Mouse (Mus musculus) neutrophil, adult 5-6 weeks (primary cell): ENCODE measurements at regions not wholly inside any gene's neighbourhood (a gene's known extent, or its start where the extent isn't known, plus 50 kb on each side); places are given as distances from the start of the nearest gene placed in this dataset.

Experiments used
- ATAC-seq: fragments of 151-379, 151-347 bp; 2 replicates; pipeline ENCODE4 v1.8.0; 2017; ENCODE audit warnings: mild to moderate bottlenecking, moderate TSS enrichment; ENCODE audit not compliant: insufficient number of reproducible peaks, poor library complexity, low FRiP score, severe bottlenecking; ENCODE audit errors: extremely low read depth

DNA sequence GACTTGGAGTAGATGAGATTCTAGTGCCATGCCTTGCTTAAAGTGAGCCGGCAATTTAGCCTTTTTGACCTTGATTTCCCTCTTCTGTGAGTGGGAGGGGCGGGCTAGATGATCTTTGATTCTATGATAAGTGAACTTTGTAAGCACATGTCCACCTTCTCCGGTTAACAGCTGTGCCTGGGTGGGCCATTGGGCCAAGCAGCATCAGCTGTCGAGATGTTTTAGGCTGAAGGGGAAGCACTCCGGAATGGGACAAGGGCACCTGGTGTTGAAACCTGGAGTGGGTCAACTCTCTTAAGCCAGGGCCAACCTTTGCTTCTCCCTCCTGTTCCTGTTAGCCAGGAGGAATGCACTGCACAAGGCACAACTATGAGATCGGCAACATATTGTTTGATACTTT, 239.5 kb upstream of the Map3k1 start:
- no peak for ATAC-seq

- no peak for ATAC-seq
Observed at GRCm38 (mm10) chr13:112050892-112051291, 237.4 kb upstream of the Ankrd55 start.

- ATAC-seq, result no peak
Observed at GRCm38 (mm10) chr13:112052011-112052410, 236.2 kb upstream of the Ankrd55 start.

DNA sequence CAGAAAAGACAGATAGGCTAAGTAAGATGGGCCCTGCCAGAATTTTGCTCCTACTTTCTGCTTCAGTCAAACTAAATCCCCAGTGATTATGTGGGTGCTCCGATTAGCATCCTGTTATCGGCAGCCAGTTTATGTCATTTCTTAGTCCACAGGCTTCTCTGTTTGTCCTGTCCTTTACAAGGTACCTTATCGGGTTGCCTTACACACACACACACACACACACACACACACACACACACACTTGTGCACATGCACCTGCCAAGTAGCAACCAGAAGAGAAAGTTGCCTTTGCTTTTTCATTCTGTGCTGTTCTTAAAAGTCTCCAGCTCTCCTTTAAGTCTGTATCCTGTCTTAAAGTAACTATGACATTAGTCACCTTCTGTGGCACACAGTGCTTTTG, 235.8 kb upstream of the Ankrd55 start:
- no peak for ATAC-seq

DNA sequence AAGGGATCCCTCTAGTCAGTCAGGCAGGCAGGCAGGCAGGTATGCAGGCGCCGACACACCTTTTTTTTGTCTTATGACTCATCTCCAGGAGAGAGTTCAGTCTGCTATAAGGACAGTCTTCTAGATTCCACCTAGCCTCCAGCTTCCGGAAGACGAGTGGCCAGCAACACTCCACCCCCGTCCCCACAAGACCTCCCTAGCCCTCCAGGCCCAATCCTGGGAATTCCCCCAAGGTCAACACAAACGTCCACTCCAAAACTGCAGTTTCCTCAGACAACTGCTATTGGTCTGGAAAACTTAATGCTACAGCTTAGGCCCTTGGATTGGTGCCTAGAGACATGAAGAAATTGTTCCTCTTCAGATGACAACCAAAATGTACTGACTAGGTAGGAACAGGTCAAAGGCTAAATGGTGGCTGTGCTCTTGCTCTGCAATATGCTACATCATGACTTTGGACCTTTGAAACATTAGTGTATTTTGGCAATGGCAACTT, 233.3 kb upstream of the Ankrd55 start:
- ATAC-seq, result no peak

DNA sequence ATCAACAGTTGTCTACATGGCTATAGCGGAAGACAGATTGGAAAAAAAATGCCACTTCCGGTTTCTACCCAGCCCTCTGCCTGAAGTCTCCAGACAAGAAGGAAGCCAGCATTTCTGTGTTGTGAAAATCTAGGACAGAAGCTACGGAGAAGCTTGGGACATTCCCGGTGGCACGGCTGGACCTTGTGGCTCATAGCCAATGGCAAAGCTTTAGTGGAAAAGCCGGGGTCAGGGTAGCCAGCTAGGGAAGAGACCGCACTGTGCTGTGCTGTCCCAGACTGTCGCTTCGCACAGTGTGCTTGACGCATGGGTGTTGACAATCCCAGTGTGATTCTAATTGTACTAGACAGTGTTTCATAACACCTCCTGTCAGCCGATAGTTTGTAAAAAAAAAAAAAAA, 230.0 kb upstream of the Ankrd55 start:
- no peak for ATAC-seq

DNA sequence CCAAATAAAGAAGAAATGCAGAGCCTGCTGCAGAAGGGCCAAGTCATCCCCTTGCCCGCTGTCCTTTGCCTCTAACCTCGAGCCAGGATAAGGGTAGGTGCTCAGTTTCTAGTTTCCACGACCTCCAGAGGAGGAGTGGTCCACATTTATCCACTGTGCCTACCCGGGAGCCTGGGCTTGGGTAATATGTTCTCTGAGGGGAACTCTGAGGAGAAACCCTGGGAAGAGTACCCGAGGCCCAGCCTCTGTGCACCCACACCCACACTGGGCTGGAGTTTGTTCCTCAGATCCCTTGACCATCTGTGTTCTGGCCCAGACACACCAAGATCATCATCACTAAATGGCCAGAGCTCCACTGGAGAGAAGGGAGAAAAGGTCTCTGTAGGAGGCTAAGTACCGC, 229.5 kb upstream of the Ankrd55 start:
- ATAC-seq, result no peak

- peak; percentile 51; the same call in 1 of the 2 replicates for ATAC-seq
Observed at GRCm38 (mm10) chr13:112062024-112062423, 226.2 kb upstream of the Ankrd55 start.

DNA sequence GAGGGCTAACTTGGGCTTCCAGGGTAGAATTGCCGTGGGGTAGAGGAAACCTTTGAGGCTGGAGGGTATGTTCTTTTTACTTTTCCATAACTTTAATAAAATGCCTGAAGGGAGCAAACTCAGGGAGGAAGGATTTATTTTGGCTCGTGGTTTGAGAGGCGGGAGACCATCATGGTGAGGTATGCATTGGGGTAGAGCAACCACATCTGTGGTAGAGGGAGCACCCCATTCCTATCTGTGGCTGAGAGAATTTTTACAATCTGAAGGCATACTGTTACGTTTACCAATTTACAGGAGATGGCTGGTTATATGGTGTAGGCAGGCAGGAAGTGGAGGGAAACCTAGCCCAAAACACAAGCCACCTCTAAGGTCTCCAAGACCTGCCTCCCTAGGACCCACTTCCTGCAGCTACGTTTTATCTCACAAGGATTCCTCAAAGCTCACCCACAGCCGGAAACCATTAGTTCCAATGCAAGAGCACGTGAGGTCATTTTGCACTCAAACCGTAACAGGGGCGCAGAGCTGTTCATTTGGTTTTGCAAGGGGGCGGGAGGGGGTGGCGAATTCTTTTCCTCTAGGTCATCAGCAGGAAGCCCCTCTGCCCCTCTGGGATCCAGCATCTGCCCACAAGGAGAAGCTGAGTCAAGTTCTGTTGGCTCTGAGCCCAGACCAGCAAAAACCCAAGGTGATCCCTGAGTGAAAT, 224.7 kb upstream of the Ankrd55 start:
- ATAC-seq, result peak; percentile 33; the same call in 1 of the 2 replicates

DNA sequence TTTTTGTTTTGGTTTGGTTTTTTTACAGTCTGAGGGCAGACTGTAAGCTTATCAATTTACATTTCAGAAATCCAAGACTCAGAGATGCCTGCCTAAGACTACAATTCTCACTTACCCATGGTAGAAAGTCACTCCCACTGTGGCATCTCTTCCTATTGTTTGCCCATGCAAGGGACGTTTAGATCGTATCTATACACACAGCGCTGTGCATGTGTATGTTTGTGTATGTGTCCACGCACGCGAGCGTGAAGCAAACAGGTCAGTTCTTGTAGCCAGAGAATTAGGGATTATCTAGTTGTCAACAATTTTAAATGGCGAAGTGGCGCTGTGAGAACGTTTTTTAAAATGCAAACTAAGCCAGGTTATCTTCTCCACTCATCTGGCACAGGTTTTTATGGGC, 223.6 kb upstream of the Ankrd55 start:
- ATAC-seq, result no peak

DNA sequence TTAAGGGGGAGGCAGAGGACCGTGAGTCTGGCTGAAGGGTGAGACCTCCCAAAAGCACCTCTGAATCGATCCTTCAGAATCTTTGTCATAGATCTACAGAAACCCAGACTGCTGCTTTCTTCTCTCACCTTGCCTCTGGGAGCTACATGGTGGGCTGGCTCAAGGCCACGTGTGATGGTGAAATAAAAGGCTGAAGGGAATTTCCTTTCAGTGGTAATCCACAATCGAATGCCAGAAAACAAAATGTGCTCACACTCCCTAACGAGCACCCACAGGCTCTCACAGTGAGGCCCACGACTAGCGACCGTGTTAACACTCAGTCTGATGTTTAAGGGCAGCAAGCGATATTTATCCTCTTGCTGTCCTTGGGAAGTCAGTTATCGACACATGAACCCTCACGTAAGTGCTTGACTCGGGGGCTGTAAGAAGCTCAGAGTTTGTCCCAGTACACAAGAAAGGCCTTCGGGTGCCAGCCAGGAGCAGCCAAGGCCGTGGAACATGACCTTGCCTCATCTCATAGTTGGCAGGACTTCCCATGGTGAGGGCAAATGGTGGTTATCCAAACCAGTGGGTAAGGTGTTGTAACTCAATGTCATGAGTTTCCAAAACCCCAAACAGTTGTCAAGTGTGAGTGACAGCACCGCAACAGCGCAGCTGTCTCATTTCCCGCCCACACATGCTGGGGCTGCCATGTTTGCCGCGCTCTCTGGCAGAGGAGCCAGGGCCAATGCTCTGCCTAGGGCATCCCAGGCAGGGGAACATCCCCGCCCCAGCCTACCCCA, 221.0 kb upstream of the Ankrd55 start:
- no peak for ATAC-seq

DNA sequence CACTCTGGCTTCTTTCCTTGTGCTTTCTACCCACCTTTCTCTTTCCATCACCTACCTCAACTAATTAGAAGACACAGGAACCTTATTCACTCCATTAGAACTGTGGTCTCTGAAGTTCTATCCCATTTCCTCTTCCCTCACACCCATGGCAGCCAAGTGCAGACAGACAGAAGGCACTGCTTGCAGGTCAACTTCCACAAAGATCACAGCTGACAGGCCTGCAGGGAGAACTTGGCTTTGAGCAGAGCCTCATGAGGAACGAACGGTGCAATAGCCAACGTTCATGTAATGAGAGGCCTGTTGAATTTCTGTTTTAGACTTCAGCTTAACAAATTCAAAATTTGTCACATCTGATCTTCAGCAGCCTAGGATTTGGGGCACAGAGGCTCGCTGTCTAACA, 217.5 kb upstream of the Ankrd55 start:
- no peak for ATAC-seq

GRCm38 (mm10) chr13:112071209-112071955, 216.9 kb upstream of the Ankrd55 start:
- no peak for ATAC-seq

DNA sequence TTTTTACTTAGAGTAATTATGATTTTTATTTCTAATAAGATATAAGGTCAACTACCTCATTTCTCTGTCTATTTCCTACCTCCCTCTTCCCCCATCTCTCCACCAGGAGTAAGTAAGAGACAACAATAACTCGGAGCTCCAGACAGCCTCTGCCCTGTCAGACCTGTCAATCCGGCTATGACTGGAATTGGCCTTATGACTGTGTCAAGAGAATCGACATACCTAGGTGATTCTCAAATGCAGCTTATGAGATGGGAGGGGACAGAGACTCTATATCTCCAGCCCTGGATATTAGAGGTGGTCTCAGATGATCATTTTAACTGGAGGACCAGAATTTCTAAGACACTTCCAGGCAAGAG, 216.3 kb upstream of the Ankrd55 start:
- no peak for ATAC-seq

GRCm38 (mm10) chr13:112073519-112074406, 214.5 kb upstream of the Ankrd55 start:
- ATAC-seq, result no peak

GRCm38 (mm10) chr13:112075847-112076479, 212.3 kb upstream of the Ankrd55 start:
- ATAC-seq, result no peak

DNA sequence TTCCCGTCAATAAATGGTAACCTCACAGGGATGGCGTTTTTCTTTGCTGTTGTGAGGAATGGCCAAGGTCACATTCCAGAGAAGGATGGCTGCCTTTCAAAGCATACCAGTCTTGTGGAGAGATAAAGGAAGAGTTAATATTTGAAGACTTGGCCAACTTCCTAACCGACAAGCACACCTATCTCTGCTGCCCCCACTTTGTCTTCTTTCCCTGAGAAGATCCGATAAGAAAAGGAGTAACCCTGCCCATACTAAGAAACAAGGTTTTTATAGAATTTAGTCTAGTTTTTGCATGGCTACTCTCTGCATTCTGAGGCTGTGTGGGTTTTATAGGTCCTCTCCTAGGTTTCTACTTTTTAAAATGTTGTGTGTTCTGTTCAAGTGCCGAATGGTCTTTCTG, 210.2 kb upstream of the Ankrd55 start:
- ATAC-seq, result no peak

DNA sequence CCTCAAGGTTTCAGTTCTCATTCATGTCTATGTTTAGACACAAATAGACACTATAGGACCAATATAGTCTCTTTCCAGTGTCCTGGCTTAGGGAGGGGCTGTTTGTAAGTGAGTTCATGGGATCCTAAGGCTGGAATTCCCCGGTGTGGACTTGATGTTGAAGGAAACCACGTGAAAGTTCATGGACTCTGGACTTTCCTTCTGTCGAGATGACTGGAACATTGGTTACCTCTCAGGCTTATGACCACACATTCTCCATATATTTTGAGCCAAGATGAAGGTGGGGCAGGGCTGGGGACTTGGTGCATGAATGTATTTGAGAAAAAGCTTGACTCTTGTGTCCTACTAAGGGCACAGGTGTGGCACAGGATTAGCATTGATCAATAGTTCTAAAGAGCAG, 206.3 kb upstream of the Ankrd55 start:
- no peak for ATAC-seq
